Mouse (Mus musculus) intestine, postnatal 0 days (tissue): ENCODE measurements around the gene Cap1. TPM values are rescaled to one million over a fixed set of nuclear protein-coding genes. Genes with fewer than 3 reads are reported as not detected.

Experiments
- ATAC-seq: fragments of 200-750 bp; cut with Nextera tagmentation; 2 replicates; pipeline ENCODE4 v1.8.0; 2017; ENCODE audit warnings: mild to moderate bottlenecking, moderate TSS enrichment, moderate library complexity
- H3K27ac ChIP-seq: fragments of 300-500 bp; sonication (generic); 2 replicates; pipeline ENCODE4 v1.5.1; 2014; ENCODE audit warnings: mild to moderate bottlenecking, low read depth, low read length, moderate library complexity
- H3K27me3 ChIP-seq: fragments of 300-500 bp; sonication (generic); replicated peaks from 2 replicates; pipeline ENCODE4 v1.6.1; 2014; ENCODE audit warnings: low read length, mixed read lengths; ENCODE audit not compliant: control insufficient read depth, insufficient read depth
- H3K36me3 ChIP-seq: fragments of 300-500 bp; sonication (generic); 2 replicates; pipeline ENCODE4 v1.6.1; 2014; ENCODE audit warnings: mild to moderate bottlenecking, moderate library complexity; ENCODE audit not compliant: control insufficient read depth, insufficient read depth
- H3K4me1 ChIP-seq: fragments of 300-500 bp; sonication (generic); replicated peaks from 2 replicates; pipeline ENCODE4 v1.6.1; 2014; ENCODE audit warnings: antibody characterized with exemption, low read length, mixed read lengths; ENCODE audit not compliant: control insufficient read depth, insufficient read depth
- H3K4me2 ChIP-seq: fragments of 300-500 bp; sonication (generic); replicated peaks from 2 replicates; pipeline ENCODE4 v1.6.1; 2014; ENCODE audit warnings: low read depth, mild to moderate bottlenecking, moderate library complexity
- H3K4me3 ChIP-seq: fragments of 300-500 bp; sonication (generic); 2 replicates; pipeline ENCODE4 v1.5.1; 2014; ENCODE audit warnings: low read depth, low read length
- H3K9ac ChIP-seq: fragments of 300-500 bp; sonication (generic); 2 replicates; pipeline ENCODE4 v1.6.1; 2014; ENCODE audit warnings: mild to moderate bottlenecking, low read depth, low read length
- H3K9me3 ChIP-seq: fragments of 300-500 bp; sonication (generic); 2 replicates; pipeline ENCODE4 v1.6.1; 2016; ENCODE audit warnings: mixed run types; ENCODE audit not compliant: control insufficient read depth
- CTCF ChIP-seq: sonication (generic); IDR thresholded peaks from 2 replicates; pipeline ENCODE4 v1.5.1; 2016; ENCODE audit warnings: low read depth, mild to moderate bottlenecking, control low read depth, antibody characterized with exemption, moderate library complexity
- WGBS: fragments of 180-500 bp; shearing (Covaris S2); extraction: QIAGEN DNeasy Blood & Tissue Kit; methylation state at CpG from one replicate; pipeline ENCODE4 v1.1.7; 2014; 5-methylcytosine and 5-hydroxymethylcytosine counted together
- polyA plus RNA-seq: library from polyadenylated mRNA; unstranded; fragments of >200 nt; fragmentation: Nextera tagmentation; extraction: Ambion mirVana; gene quantifications from 2 replicates; pipeline ENCODE4 v1.2.1, GENCODE M21; 2015

The Cap1 gene
- polyA plus RNA-seq, 1 experiment from 2014 or later = 60.4 TPM

- Histone ChIP-seq H3K4me3 (no peak overlapping the region), H3K4me2 (no peak overlapping the region), H3K9ac (no peak overlapping the region), H3K4me1 (no peaks in the 10 kb centered on the region), H3K9me3 (no peaks in the 10 kb centered on the region), H3K27me3 (no peaks in the 10 kb centered on the region), H3K36me3 (peaks cover 61% of the 10 kb centered on the region), H3K27ac (no peak overlapping the region)
- no peak for TF ChIP-seq CTCF
- 90% methylated on average over 4 of the region's 4 CpGs for WGBS
- no peak for ATAC-seq
Observed at GRCm38 (mm10) chr4:122854770-122855169, 31.1 kb downstream of the Cap1 start.

DNA sequence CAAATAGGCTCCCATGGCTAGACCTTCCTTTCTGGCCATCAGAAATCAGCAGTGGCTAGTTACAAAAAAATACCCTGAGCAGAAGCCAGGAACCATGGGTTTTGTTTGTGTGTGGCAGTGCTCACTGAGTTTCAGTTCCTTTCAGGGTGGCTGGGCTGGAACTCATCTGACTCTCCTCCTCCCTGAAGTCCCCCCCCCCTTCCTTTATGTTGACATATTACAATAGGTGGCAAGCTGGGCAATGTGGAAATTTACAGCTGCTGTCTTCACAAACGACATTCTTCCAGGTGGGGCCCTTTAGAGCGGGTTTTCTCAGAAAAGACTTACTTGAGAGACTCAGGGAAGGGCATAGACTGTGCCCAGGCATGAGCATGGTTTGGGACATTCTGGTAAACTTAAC is 32.2 kb downstream of the Cap1 start:
- Histone ChIP-seq H3K4me2 (no peak overlapping the region), H3K9ac (no peak overlapping the region), H3K36me3 (peaks cover 60% of the 10 kb centered on the region), H3K27ac (no peak overlapping the region), H3K4me1 (no peaks in the 10 kb centered on the region), H3K27me3 (no peaks in the 10 kb centered on the region), H3K9me3 (no peaks in the 10 kb centered on the region), H3K4me3 (no peak overlapping the region)
- TF ChIP-seq CTCF = no peak
- ATAC-seq = no peak
- WGBS = 43% methylated on average over 2 of the region's 2 CpGs

DNA sequence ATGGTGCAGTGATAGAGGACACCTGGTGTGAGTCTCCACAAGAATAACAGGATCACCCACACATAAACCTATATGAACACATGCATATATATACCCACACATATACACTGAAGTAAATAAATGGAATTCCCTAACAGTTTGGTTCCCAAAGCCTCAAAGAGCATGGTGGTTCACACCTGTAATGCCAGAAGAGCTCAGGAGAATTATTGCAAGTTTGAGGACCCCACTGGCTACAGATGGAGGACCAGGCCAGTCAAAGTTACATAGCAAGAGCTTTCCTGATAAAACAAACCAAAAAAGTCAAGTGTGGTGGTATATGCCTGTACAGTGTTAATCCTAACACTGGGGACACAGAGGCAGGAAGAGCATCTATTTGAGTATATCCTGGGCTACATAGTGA is 34.3 kb downstream of the Cap1 start:
- ATAC-seq = no peak
- H3K36me3 ChIP-seq = peaks cover 54% of the 10 kb centered on the region
- no peak overlapping the region for H3K9ac ChIP-seq

GRCm38 (mm10) chr4:122848150-122848621 is 37.7 kb downstream of the Cap1 start:
- Histone ChIP-seq H3K4me1 (no peaks in the 10 kb centered on the region), H3K9ac (no peak overlapping the region), H3K9me3 (no peaks in the 10 kb centered on the region), H3K27ac (no peak overlapping the region), H3K4me2 (no peak overlapping the region), H3K27me3 (no peaks in the 10 kb centered on the region), H3K4me3 (no peak overlapping the region), H3K36me3 (peaks cover 61% of the 10 kb centered on the region)
- peak; percentile 65 for ATAC-seq
- 52% methylated on average over 13 of the region's 13 CpGs for WGBS
- TF ChIP-seq CTCF = no peak

More for the DNA sequence above, 34.3 kb downstream of the Cap1 start:
- no peaks in the 10 kb centered on the region for H3K27me3 ChIP-seq
- H3K27ac ChIP-seq = no peak overlapping the region
- H3K4me2 ChIP-seq = no peak overlapping the region
- no peaks in the 10 kb centered on the region for H3K4me1 ChIP-seq
- no peaks in the 10 kb centered on the region for H3K9me3 ChIP-seq
- H3K4me3 ChIP-seq = no peak overlapping the region
- no peak for TF ChIP-seq CTCF

GRCm38 (mm10) chr4:122838416-122838815 is 47.4 kb downstream of the Cap1 start:
- WGBS = 59% methylated on average over 1 of the region's 1 CpGs
- H3K27ac ChIP-seq = no peak overlapping the region
- H3K36me3 ChIP-seq = 0 out of 2 replicates have a peak, but pooled peaks cover 2% of the 10 kb centered on the region
- H3K9ac ChIP-seq = no peak overlapping the region
- no peak for ATAC-seq
- no peaks in the 10 kb centered on the region for H3K9me3 ChIP-seq
- H3K4me3 ChIP-seq = no peak overlapping the region
- no peaks in the 10 kb centered on the region for H3K27me3 ChIP-seq
- no peak for TF ChIP-seq CTCF
- no peak overlapping the region for H3K4me2 ChIP-seq
- H3K4me1 ChIP-seq = 0 out of 2 replicates have a peak, but pooled peaks cover 6% of the 10 kb centered on the region

- no peak for TF ChIP-seq CTCF
- no peaks in the 10 kb centered on the region for H3K9me3 ChIP-seq
- ATAC-seq = no peak
Observed at GRCm38 (mm10) chr4:122837994-122838393, 47.9 kb downstream of the Cap1 start.

More at GRCm38 (mm10) chr4:122837994-122838393, 47.9 kb downstream of the Cap1 start:
- Histone ChIP-seq H3K27ac (no peak overlapping the region), H3K9ac (no peak overlapping the region), H3K27me3 (no peaks in the 10 kb centered on the region), H3K36me3 (no peaks in the 10 kb centered on the region), H3K4me2 (no peak overlapping the region), H3K4me1 (0 out of 2 replicates have a peak, but pooled peaks cover 6% of the 10 kb centered on the region), H3K4me3 (no peak overlapping the region)
- 86% methylated on average over 2 of the region's 2 CpGs for WGBS
